Mouse (Mus musculus): ENCODE measurements around the gene Shisa5. TPM values are rescaled to one million over a fixed set of nuclear protein-coding genes. Genes with fewer than 3 reads are reported as not detected.

Gene Shisa5
- total RNA-seq, 1 experiment = 44.0 TPM

DNA sequence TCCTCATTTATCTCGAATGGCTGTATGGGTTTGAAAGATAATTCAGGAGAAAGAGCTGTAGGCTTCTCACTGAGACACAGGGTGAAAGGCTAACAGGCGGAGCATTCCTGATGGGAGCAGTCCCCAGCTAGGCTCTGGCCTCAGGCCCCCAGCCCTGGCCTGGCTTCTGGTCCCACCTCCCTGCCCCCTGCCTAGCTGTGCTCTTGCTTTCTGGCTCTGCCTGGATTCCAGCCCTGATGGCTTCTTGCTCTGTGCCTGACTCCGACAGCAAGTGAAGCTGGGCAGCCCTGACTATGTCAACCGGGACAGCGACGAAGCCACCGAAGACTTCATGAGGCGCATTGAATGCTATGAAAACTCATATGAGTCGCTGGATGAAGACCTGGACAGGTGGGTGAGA, 30.3 kb upstream of the Shisa5 start:
- Histone ChIP-seq H3K9ac (ENCODE audit: insufficient read depth, low read depth, low read length, poor library complexity, severe bottlenecking) (no peak overlapping the region), H3K4me1 (ENCODE audit: control insufficient read depth in 2 of 2, insufficient read depth in 2 of 2, low read length in 2 of 2, poor library complexity in 1 of 2) (peaks cover 0 to 4% of the 10 kb centered on the region in 2 experiments; a peak in 1 of 4 replicates), H3K27ac (ENCODE audit: insufficient read depth, low read depth, low read length, poor library complexity, severe bottlenecking) (no peak overlapping the region), H3K4me3 (ENCODE audit: insufficient read depth in 1 of 2, low read depth in 1 of 2, low read length in 2 of 2, poor library complexity in 1 of 2, severe bottlenecking in 1 of 2) (no peak overlapping the region), H3K9me3 (ENCODE audit: control insufficient read depth, insufficient read depth, low read depth, low read length) (no peaks in the 10 kb centered on the region), H3K36me3 (ENCODE audit: control insufficient read depth, insufficient read depth, low read length, poor library complexity, severe bottlenecking) (no peaks in the 10 kb centered on the region)
- TF ChIP-seq HCFC1 (IDR thresholded peaks at IDR 0.05; ENCODE audit: borderline replicate concordance, insufficient read depth, low read length) (no peak), CHD2 (IDR thresholded peaks at IDR 0.05; ENCODE audit: low read depth, low read length) (no peak), ZC3H11A (IDR thresholded peaks at IDR 0.05; ENCODE audit: borderline replicate concordance, low read depth, low read length) (no peak), MAFK (IDR thresholded peaks at IDR 0.05; ENCODE audit: insufficient read depth, low read depth, low read length) (no peak), ZNF384 (IDR thresholded peaks at IDR 0.05; ENCODE audit: low read depth, low read length) (no peak)
- no peak for DNase-seq (ENCODE audit: low read depth, low spot score)
- in situ Hi-C loops (cut with MboI; ENCODE audit: low sequenced_read_pairs in 2 of 2, unreplicated experiment in 2 of 2) = loop anchor here in 1 of 2 experiments (10.0 kb wide), 1 partner anchor 117 kb away; no protein-coding TSS in a partner anchor

DNA sequence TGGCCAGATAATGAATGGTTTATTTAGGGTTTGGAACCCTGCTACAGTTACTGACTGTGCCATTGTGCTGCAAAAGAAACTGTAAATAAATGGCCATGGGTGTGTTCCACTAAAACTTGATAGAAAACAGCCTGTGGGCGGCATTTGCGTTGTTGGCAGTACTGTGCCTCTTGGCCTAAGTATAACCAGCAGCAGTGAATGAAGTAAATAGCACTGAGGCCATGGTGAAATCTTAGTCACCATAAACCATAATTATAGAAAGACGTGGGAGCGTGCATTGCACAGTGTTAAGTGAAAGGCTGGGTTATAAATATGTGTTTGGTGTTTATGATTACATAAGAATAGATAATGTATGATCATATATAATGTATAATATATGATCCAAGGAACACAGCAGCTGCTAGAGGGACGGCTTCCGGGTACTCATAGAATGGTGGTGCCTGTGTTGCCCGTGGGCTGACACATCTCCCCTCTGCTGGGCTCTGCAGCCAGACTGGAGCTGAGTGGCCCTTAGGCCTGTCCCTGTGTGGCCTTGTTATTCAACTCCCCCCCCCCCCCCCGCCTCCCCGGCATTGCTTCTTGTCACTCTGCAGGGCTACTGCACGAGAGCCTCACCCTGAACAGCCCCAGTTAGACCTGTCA, 29.2 kb upstream of the Shisa5 start:
- Histone ChIP-seq H3K9me3 (ENCODE audit: control insufficient read depth, insufficient read depth, low read depth, low read length) (no peaks in the 10 kb centered on the region), H3K4me3 (ENCODE audit: insufficient read depth in 1 of 2, low read depth in 1 of 2, low read length in 2 of 2, poor library complexity in 1 of 2, severe bottlenecking in 1 of 2) (no peak overlapping the region), H3K9ac (ENCODE audit: insufficient read depth, low read depth, low read length, poor library complexity, severe bottlenecking) (no peak overlapping the region), H3K36me3 (ENCODE audit: control insufficient read depth, insufficient read depth, low read length, poor library complexity, severe bottlenecking) (no peaks in the 10 kb centered on the region), H3K27ac (ENCODE audit: insufficient read depth, low read depth, low read length, poor library complexity, severe bottlenecking) (no peak overlapping the region), H3K4me1 (ENCODE audit: control insufficient read depth in 2 of 2, insufficient read depth in 2 of 2, low read length in 2 of 2, poor library complexity in 1 of 2) (peaks cover 0 to 4% of the 10 kb centered on the region in 2 experiments; a peak in 1 of 4 replicates)
- no peak for TF ChIP-seq ZNF384 (IDR thresholded peaks at IDR 0.05; ENCODE audit: low read depth, low read length)
- no peak for TF ChIP-seq HCFC1 (IDR thresholded peaks at IDR 0.05; ENCODE audit: borderline replicate concordance, insufficient read depth, low read length)
- TF ChIP-seq MAFK (IDR thresholded peaks at IDR 0.05; ENCODE audit: insufficient read depth, low read depth, low read length) = no peak
- TF ChIP-seq ZC3H11A (IDR thresholded peaks at IDR 0.05; ENCODE audit: borderline replicate concordance, low read depth, low read length) = no peak
- TF ChIP-seq CHD2 (IDR thresholded peaks at IDR 0.05; ENCODE audit: low read depth, low read length) = no peak
- in situ Hi-C loops (cut with MboI; ENCODE audit: low sequenced_read_pairs in 2 of 2, unreplicated experiment in 2 of 2) = loop anchor here in 1 of 2 experiments (10.0 kb wide), 1 partner anchor 116 kb away; no protein-coding TSS in a partner anchor
- no peak for DNase-seq (ENCODE audit: low read depth, low spot score)

DNA sequence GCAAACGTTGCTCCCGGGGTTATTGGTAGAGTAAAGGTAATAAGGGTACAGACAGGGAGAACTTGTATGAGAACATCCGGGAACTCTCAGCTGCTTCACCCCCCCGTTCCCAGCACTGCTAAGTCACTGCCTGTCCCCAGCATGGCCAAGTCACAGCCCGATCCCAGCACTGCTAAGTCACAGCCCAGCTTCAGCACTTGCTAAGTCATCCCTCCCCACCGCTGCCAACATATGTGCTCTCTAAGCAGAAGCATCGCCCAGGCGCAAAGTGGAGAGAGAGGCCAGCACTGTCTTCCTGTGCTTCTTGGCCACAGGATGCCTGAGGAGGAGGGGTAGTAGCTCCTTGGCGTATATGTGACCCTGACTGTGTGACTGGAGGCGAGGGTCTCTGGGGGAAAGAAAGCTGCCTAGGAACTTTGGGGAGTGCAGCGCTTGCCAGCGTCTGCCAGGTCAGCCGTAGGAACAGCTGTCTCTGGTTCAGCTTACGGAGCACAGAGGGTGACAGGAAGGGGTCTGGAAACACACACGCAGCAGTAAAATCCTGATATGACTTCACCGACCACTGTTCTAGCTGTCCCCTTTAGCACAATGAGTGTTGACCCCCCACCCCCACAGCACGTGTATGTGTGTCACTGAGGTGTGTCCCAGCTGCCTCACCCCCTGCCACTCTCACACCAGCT, 28.6 kb upstream of the Shisa5 start:
- TF ChIP-seq CHD2 (IDR thresholded peaks at IDR 0.05; ENCODE audit: low read depth, low read length) (no peak), ZC3H11A (IDR thresholded peaks at IDR 0.05; ENCODE audit: borderline replicate concordance, low read depth, low read length) (no peak), MAFK (IDR thresholded peaks at IDR 0.05; ENCODE audit: insufficient read depth, low read depth, low read length) (no peak), ZNF384 (IDR thresholded peaks at IDR 0.05; ENCODE audit: low read depth, low read length) (no peak), HCFC1 (IDR thresholded peaks at IDR 0.05; ENCODE audit: borderline replicate concordance, insufficient read depth, low read length) (no peak)
- H3K4me1 ChIP-seq (ENCODE audit: control insufficient read depth in 2 of 2, insufficient read depth in 2 of 2, low read length in 2 of 2, poor library complexity in 1 of 2) = peaks cover 0 to 4% of the 10 kb centered on the region in 2 experiments; a peak in 1 of 4 replicates
- no peaks in the 10 kb centered on the region for H3K9me3 ChIP-seq (ENCODE audit: control insufficient read depth, insufficient read depth, low read depth, low read length)
- no peak overlapping the region for H3K27ac ChIP-seq (ENCODE audit: insufficient read depth, low read depth, low read length, poor library complexity, severe bottlenecking)
- in situ Hi-C loops (cut with MboI; ENCODE audit: low sequenced_read_pairs in 2 of 2, unreplicated experiment in 2 of 2) = loop anchor here in 1 of 2 experiments (10.0 kb wide), 1 partner anchor 115 kb away; no protein-coding TSS in a partner anchor
- no peaks in the 10 kb centered on the region for H3K36me3 ChIP-seq (ENCODE audit: control insufficient read depth, insufficient read depth, low read length, poor library complexity, severe bottlenecking)
- no peak overlapping the region for H3K9ac ChIP-seq (ENCODE audit: insufficient read depth, low read depth, low read length, poor library complexity, severe bottlenecking)
- H3K4me3 ChIP-seq (ENCODE audit: insufficient read depth in 1 of 2, low read depth in 1 of 2, low read length in 2 of 2, poor library complexity in 1 of 2, severe bottlenecking in 1 of 2) = no peak overlapping the region
- no peak for DNase-seq (ENCODE audit: low read depth, low spot score)

DNA sequence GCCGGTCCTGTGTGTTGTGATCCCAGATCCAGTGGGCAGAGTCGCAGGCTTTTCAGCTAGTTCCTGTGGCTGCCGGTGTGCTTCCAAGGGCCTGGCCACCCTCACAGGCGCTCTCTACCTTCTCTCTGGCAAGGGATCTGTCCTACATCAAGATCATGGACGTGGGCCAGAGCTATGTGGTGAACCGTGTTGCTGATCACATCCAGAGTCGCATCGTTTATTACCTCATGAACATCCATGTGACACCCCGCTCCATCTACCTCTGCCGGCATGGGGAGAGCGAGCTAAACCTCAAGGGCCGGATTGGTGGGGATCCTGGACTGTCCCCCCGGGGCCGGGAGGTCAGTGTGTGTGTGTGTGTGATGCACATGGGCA, 28.1 kb upstream of the Shisa5 start:
- in situ Hi-C loops (cut with MboI; ENCODE audit: low sequenced_read_pairs in 2 of 2, unreplicated experiment in 2 of 2) = no loop called here
- TF ChIP-seq ZC3H11A (IDR thresholded peaks at IDR 0.05; ENCODE audit: borderline replicate concordance, low read depth, low read length) (no peak), CHD2 (IDR thresholded peaks at IDR 0.05; ENCODE audit: low read depth, low read length) (no peak), ZNF384 (IDR thresholded peaks at IDR 0.05; ENCODE audit: low read depth, low read length) (no peak), HCFC1 (IDR thresholded peaks at IDR 0.05; ENCODE audit: borderline replicate concordance, insufficient read depth, low read length) (no peak), MAFK (IDR thresholded peaks at IDR 0.05; ENCODE audit: insufficient read depth, low read depth, low read length) (no peak)
- Histone ChIP-seq H3K9me3 (ENCODE audit: control insufficient read depth, insufficient read depth, low read depth, low read length) (no peaks in the 10 kb centered on the region), H3K36me3 (ENCODE audit: control insufficient read depth, insufficient read depth, low read length, poor library complexity, severe bottlenecking) (no peaks in the 10 kb centered on the region), H3K27ac (ENCODE audit: insufficient read depth, low read depth, low read length, poor library complexity, severe bottlenecking) (no peak overlapping the region), H3K4me3 (ENCODE audit: insufficient read depth in 1 of 2, low read depth in 1 of 2, low read length in 2 of 2, poor library complexity in 1 of 2, severe bottlenecking in 1 of 2) (no peak overlapping the region), H3K4me1 (ENCODE audit: control insufficient read depth in 2 of 2, insufficient read depth in 2 of 2, low read length in 2 of 2, poor library complexity in 1 of 2) (peaks cover 0 to 4% of the 10 kb centered on the region in 2 experiments; a peak in 1 of 4 replicates), H3K9ac (ENCODE audit: insufficient read depth, low read depth, low read length, poor library complexity, severe bottlenecking) (no peak overlapping the region)
- DNase-seq (ENCODE audit: low read depth, low spot score) = no peak

All from ES-E14 (cell line).